Mouse (Mus musculus) ES-E14 (cell line): Measurements from ENCODE around the gene Eef1akmt4. TPM values are rescaled to one million over a fixed set of nuclear protein-coding genes. Genes with fewer than 3 reads are reported as not detected.

ENCODE experiments used
- DNase-seq: peaks from one replicate; pipeline ENCODE4 v3.0.0-alpha.2; 2013; ENCODE audit warnings: low read depth, low spot score
- H3K27ac ChIP-seq: 2 replicates; pipeline ENCODE4 v1.5.1; 2012; ENCODE audit warnings: low read depth, mild to moderate bottlenecking, low read length, moderate library complexity, mixed read lengths; ENCODE audit not compliant: poor library complexity, insufficient read depth, severe bottlenecking
- H3K36me3 ChIP-seq: 2 replicates; pipeline ENCODE4 v1.6.1; 2012; ENCODE audit warnings: mild to moderate bottlenecking, low read length, moderate library complexity, mixed read lengths; ENCODE audit not compliant: control insufficient read depth, poor library complexity, insufficient read depth, severe bottlenecking
- H3K4me1 ChIP-seq, 2 experiments: fragments of 150-350 bp in 1 of 2; sonication (generic) in 1 of 2; 2 replicates each; pipeline ENCODE4 v1.6.1; 2012; ENCODE audit warnings: low read length in 2 of 2, mild to moderate bottlenecking in 1 of 2, mixed read lengths in 1 of 2; ENCODE audit not compliant: control insufficient read depth in 2 of 2, insufficient read depth in 2 of 2, poor library complexity in 1 of 2
- H3K4me3 ChIP-seq, 2 experiments: fragments of 150-350 bp in 1 of 2; sonication (generic) in 1 of 2; 2 replicates each; pipeline ENCODE4 v1.5.1; 2012; ENCODE audit warnings: low read length in 2 of 2, low read depth in 1 of 2, mild to moderate bottlenecking in 1 of 2, mixed read lengths in 1 of 2; ENCODE audit not compliant: insufficient read depth in 1 of 2, poor library complexity in 1 of 2, severe bottlenecking in 1 of 2
- H3K9ac ChIP-seq: 2 replicates; pipeline ENCODE4 v1.6.1; 2012; ENCODE audit warnings: low read depth, mild to moderate bottlenecking, low read length, mixed read lengths; ENCODE audit not compliant: poor library complexity, insufficient read depth, severe bottlenecking
- H3K9me3 ChIP-seq: fragments of 150-350 bp; sonication (generic); 2 replicates; pipeline ENCODE4 v1.6.1; 2012; ENCODE audit warnings: low read depth, mild to moderate bottlenecking, low read length; ENCODE audit not compliant: control insufficient read depth, insufficient read depth
- CHD2 ChIP-seq: IDR thresholded peaks from 2 replicates; pipeline ENCODE4 v1.6.1; 2014; ENCODE audit warnings: mild to moderate bottlenecking, low read depth, low read length, inconsistent platforms
- HCFC1 ChIP-seq: IDR thresholded peaks from 2 replicates; pipeline ENCODE4 v1.6.1; 2012; ENCODE audit warnings: low read length, inconsistent platforms, borderline replicate concordance; ENCODE audit not compliant: insufficient read depth
- MAFK ChIP-seq: IDR thresholded peaks from 2 replicates; pipeline ENCODE4 v1.6.1; 2014; ENCODE audit warnings: mild to moderate bottlenecking, low read depth, low read length, inconsistent platforms; ENCODE audit not compliant: insufficient read depth
- ZC3H11A ChIP-seq: IDR thresholded peaks from 2 replicates; pipeline ENCODE4 v1.6.1; 2012; ENCODE audit warnings: low read depth, mild to moderate bottlenecking, inconsistent platforms, low read length, borderline replicate concordance
- ZNF384 ChIP-seq: IDR thresholded peaks from 2 replicates; pipeline ENCODE4 v1.6.1; 2012; ENCODE audit warnings: low read depth, low read length, inconsistent platforms
- in situ Hi-C, 2 experiments: fragments of 600-800 bp; cut with MboI; formaldehyde crosslinking; loops; one replicate each; pipeline ENCODE4 v1.15.1; 2025; ENCODE audit warnings: low sequenced_read_pairs in 2 of 2, inconsistent platforms in 1 of 2; ENCODE audit not compliant: unreplicated experiment in 2 of 2
- total RNA-seq: library from RNA; depleted of rRNA; stranded (reverse); fragments of 300-350 nt; gene quantifications from 2 replicates; pipeline ENCODE4 v1.2.3, GENCODE M21; 2012

Gene Eef1akmt4
- total RNA-seq, 1 experiment, result 23.0 TPM

GRCm38 (mm10) chr16:20621991-20622685 is 10.7 kb downstream of the Eef1akmt4 start:
- no peak for TF ChIP-seq MAFK
- no peak for TF ChIP-seq CHD2
- TF ChIP-seq HCFC1, result 0 out of 2 replicates have a peak, but pooled peaks have one; percentile 16
- no peak for TF ChIP-seq ZC3H11A
- no peak for TF ChIP-seq ZNF384
- Histone ChIP-seq H3K4me3 (peak overlapping the region; percentile 81 to 93), H3K27ac (no peak overlapping the region), H3K4me1 (peaks cover 0 to 4% of the 10 kb centered on the region in 2 experiments; a peak in 1 of 4 replicates), H3K9ac (peak overlapping the region; percentile 80), H3K9me3 (no peaks in the 10 kb centered on the region), H3K36me3 (peaks cover 3% of the 10 kb centered on the region; the same call in 1 of the 2 replicates)
- in situ Hi-C loops, result no loop called here
- DNase-seq, result no peak

DNA sequence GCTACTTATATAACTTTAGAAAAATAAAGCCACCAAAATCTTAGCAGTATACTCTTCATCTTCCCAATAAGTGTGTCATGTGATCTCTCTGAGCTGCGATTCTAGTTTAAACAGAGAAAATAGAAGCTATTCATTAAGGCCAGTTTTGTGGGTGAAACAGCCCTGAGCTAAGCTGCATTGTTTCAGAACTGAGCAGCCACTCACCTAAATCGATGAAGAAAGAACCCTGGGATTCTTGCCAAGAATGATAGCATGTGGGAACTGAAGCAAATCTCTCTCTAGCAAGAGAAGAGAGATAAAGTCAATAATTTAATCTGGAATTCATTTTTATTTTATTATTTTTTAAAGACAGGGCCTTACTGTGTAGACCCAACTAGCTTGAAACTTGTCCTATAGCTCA is 11.8 kb downstream of the Eef1akmt4 start:
- no peaks in the 10 kb centered on the region for H3K36me3 ChIP-seq
- H3K9ac ChIP-seq, result no peak overlapping the region
- TF ChIP-seq CHD2, result no peak
- TF ChIP-seq HCFC1, result no peak
- TF ChIP-seq MAFK, result no peak
- no peak for TF ChIP-seq ZNF384
- no peak for TF ChIP-seq ZC3H11A
- H3K4me3 ChIP-seq, result no peak overlapping the region
- H3K27ac ChIP-seq, result no peak overlapping the region
- in situ Hi-C loops, result no loop called here
- no peaks in the 10 kb centered on the region for H3K9me3 ChIP-seq
- DNase-seq, result no peak
- peaks cover 0 to 4% of the 10 kb centered on the region in 2 experiments; a peak in 1 of 4 replicates for H3K4me1 ChIP-seq

DNA sequence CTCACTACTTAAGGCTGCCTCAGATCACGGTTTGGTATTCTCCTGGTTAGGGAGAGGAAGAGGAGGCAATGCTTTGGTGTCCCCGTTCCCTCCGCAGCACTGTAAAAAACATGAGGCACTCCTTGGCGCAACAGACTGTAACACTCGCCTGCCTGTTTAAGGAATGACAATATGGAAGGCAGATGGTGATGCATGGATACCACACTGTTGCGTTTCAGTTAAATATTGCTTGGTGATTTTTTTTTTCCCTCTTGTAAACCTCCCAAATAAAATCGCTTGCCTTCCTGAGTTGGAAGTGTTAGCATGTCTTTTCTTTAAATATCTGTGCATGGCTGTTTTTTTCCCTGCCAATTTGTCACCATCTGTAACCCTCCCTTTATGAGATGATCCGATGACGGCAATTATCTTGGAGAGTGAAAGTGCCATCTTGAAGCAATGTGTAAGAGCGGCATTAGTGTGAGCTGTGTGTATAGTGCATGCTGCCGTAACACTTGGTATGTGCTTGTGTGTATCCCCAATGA is 17.5 kb downstream of the Eef1akmt4 start:
- no peak overlapping the region for H3K9ac ChIP-seq
- in situ Hi-C loops, result no loop called here
- no peak for TF ChIP-seq CHD2
- TF ChIP-seq MAFK, result no peak
- no peak for TF ChIP-seq ZC3H11A
- TF ChIP-seq ZNF384, result no peak
- TF ChIP-seq HCFC1, result no peak
- no peak overlapping the region for H3K4me3 ChIP-seq
- H3K9me3 ChIP-seq, result no peaks in the 10 kb centered on the region
- H3K36me3 ChIP-seq, result no peaks in the 10 kb centered on the region; the same call in 1 of the 2 replicates
- H3K27ac ChIP-seq, result no peak overlapping the region
- no peak for DNase-seq
- no peaks in the 10 kb centered on the region; a peak in 1 of 4 replicates for H3K4me1 ChIP-seq

DNA sequence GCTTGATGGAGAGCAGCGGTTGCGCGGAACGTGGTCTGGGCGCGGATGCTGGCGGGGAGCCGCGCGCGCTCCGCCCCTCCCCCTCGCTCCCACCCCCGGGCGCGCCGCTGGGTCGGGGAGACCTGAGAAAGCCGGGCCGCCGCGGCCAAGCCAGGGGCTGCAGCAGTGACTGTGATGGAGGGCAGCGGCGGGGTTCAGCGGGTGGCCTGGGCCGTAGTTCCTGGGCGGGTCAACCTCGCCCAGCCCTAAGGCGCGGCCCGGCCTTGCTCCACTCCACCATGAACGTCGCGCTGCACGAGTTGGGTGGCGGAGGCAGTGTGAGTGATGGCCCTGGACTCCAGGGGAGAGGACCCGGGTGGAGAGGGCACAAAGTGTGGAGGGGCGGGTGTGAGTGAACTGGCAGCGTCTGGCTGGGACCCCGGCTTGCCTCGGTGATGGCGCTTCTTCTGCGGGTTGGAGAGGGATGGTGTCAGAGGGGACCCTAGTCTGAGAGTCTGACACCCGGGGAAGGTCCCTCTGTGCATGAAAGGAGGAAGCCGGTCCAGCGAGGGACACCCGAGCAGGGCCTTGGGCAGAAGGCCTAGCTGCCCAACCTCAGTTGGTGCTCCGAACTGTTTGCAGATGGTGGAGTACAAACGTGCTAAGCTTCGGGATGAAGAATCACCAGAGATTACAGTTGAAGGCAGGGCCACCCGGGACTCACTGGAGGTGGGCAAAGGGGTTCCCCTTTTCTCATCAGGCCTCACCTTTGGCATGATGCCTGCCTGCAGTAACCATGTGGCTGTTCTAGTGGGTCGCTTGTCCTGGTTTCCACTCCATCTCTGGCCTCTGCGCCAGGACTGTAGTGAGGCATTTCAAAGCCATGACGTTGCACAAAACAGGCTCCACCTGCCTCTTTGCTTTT is 18.6 kb downstream of the Eef1akmt4 start, which contains the start of gene Ece2:
TSS of gene Ece2 (plus strand) at position 98 of the 904 bp plus-strand sequence.
- in situ Hi-C loops, result no loop called here
- peak within 1 kb of the TSS; percentile 69 to 82 for H3K4me3 ChIP-seq
- no peaks in the 10 kb centered on the region; a peak in 1 of 4 replicates for H3K4me1 ChIP-seq
- DNase-seq, result no peak
- H3K27ac ChIP-seq, result no peak within 1 kb of the TSS
- no peak for TF ChIP-seq CHD2
- no peak for TF ChIP-seq HCFC1
- 0 out of 2 replicates have a peak, but pooled peaks have one; percentile 41 for TF ChIP-seq MAFK
- TF ChIP-seq ZC3H11A, result no peak
- H3K36me3 ChIP-seq, result no peaks in the 10 kb centered on the region; the same call in 1 of the 2 replicates
- no peaks in the 10 kb centered on the region for H3K9me3 ChIP-seq
- H3K9ac ChIP-seq, result peak within 1 kb of the TSS; percentile 82
